Mouse (Mus musculus) neural tube, embryonic 11.5 days (tissue): ENCODE measurements at regions not wholly inside any gene's neighbourhood (a gene's known extent, or its start where the extent isn't known, plus 50 kb on each side); places are given as distances from the start of the nearest gene placed in this dataset.
"Not testable (repeated sequence)": the region's sequence is repeated elsewhere in the genome, so short reads cannot be mapped to it uniquely, and the experiment has no call there.

Source experiments
- ATAC-seq: fragments of 200-750 bp; cut with Nextera tagmentation; 2 replicates; pipeline ENCODE4 v1.8.0; 2017; ENCODE audit warnings: moderate number of reproducible peaks, mild to moderate bottlenecking, moderate TSS enrichment, moderate library complexity; ENCODE audit not compliant: insufficient read depth, low FRiP score, low TSS enrichment
- DNase-seq: peaks from one replicate; pipeline ENCODE4 v3.0.0-alpha.2; 2015; ENCODE audit warnings: low spot score
- H3K27ac ChIP-seq: fragments of 300-500 bp; sonication (generic); 2 replicates; pipeline ENCODE4 v1.5.1; 2014; ENCODE audit warnings: low read depth, mild to moderate bottlenecking, low read length
- H3K27me3 ChIP-seq: fragments of 300-500 bp; sonication (generic); 2 replicates; pipeline ENCODE4 v1.6.1; 2014; ENCODE audit warnings: mild to moderate bottlenecking, low read length, mixed read lengths; ENCODE audit not compliant: control insufficient read depth, insufficient read depth
- H3K36me3 ChIP-seq: fragments of 300-500 bp; sonication (generic); 2 replicates; pipeline ENCODE4 v1.6.1; 2014; ENCODE audit warnings: mild to moderate bottlenecking, low read length, moderate library complexity, mixed read lengths; ENCODE audit not compliant: control insufficient read depth, insufficient read depth
- H3K4me1 ChIP-seq: fragments of 300-500 bp; sonication (generic); 2 replicates; pipeline ENCODE4 v1.6.1; 2014; ENCODE audit warnings: low read length, mixed read lengths; ENCODE audit not compliant: control insufficient read depth, insufficient read depth
- H3K4me2 ChIP-seq: fragments of 300-500 bp; sonication (generic); 2 replicates; pipeline ENCODE4 v1.6.1; 2014; ENCODE audit warnings: low read depth, mild to moderate bottlenecking, moderate library complexity
- H3K4me3 ChIP-seq: fragments of 300-500 bp; sonication (generic); 2 replicates; pipeline ENCODE4 v1.5.1; 2014; ENCODE audit warnings: low read depth, low read length
- H3K9ac ChIP-seq: fragments of 300-500 bp; sonication (generic); 2 replicates; pipeline ENCODE4 v1.6.1; 2014; ENCODE audit warnings: mild to moderate bottlenecking, low read length
- H3K9me3 ChIP-seq: fragments of 300-500 bp; sonication (generic); 2 replicates; pipeline ENCODE4 v1.6.1; 2016; ENCODE audit warnings: low read length; ENCODE audit not compliant: control insufficient read depth
- WGBS: fragments of 180-500 bp; shearing (Covaris S2); extraction: QIAGEN DNeasy Blood & Tissue Kit; methylation state at CpG from one replicate; pipeline ENCODE4 v1.1.7; 2014; 5-methylcytosine and 5-hydroxymethylcytosine counted together

DNA sequence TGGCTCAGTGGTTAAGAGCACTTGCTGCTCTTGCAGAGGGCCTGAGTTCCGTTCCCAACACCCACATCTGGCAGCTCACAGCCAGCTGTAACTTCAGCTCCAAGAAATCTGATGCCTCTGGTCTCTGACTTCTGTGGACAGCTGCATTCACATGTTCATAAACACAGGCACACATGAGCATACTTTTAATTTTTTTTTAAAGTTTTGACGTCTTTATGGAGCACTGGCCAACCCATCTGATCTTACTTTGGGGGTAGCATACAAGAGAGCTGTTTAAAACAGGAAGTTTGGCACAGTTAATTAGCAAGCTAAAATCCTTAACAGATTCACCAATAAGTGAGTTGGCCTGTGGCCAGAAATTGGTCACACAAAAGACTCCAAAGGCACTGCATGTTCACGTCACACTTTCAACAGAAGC lies 81.2 kb upstream of the Atl2 start:
- Histone ChIP-seq H3K4me3 (no peak overlapping the region), H3K9ac (no peak overlapping the region), H3K9me3 (no peaks in the 10 kb centered on the region), H3K27ac (no peak overlapping the region), H3K36me3 (no peaks in the 10 kb centered on the region), H3K4me1 (peaks cover 3% of the 10 kb centered on the region; the same call in 1 of the 2 replicates), H3K4me2 (no peak overlapping the region), H3K27me3 (no peaks in the 10 kb centered on the region)
- DNase-seq: no peak
- ATAC-seq: no peak
- 69% methylated on average over 3 of the region's 3 CpGs for WGBS

DNA sequence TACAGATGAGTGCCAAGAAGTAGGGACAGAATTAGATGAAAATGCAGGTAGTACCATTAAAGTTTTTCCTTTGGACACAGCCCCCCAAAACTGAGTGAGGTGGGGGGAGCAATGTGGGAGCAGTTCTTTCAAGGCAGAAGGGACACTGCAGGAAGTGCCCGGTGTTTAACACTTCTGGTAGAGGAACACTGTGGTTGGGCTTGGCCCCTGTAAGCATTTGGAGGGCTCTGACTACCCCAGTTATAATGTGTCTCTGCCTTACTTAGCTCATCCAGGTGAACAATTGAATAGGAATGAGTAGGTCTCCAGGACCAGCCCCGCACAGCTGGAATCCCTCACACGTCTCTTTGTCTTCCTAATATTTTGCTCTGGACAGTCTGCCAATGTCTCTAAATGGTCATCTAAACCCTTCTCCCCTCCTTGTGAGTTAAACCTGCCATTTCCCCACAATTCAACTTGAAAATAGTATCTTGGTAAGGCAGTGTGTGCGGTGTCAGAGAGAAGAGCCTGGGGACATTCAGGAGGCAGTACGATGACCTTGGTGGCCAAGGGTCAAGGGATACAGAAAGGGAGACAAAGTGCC lies 80.7 kb upstream of the Atl2 start:
- DNase-seq (no peak), ATAC-seq (peak; percentile 38; the same call in 1 of the 2 replicates)
- no peaks in the 10 kb centered on the region for H3K27me3 ChIP-seq
- peak overlapping the region; percentile 21; the same call in 1 of the 2 replicates for H3K4me2 ChIP-seq
- H3K9ac ChIP-seq: no peak overlapping the region; the same call in 1 of the 2 replicates
- no peak overlapping the region for H3K4me3 ChIP-seq
- H3K27ac ChIP-seq: no peak overlapping the region
- H3K9me3 ChIP-seq: no peaks in the 10 kb centered on the region
- H3K36me3 ChIP-seq: no peaks in the 10 kb centered on the region
- 82% methylated on average over 5 of the region's 5 CpGs for WGBS
- H3K4me1 ChIP-seq: no peaks in the 10 kb centered on the region

- Histone ChIP-seq H3K36me3 (no peaks in the 10 kb centered on the region), H3K4me1 (no peaks in the 10 kb centered on the region), H3K27ac (no peak overlapping the region), H3K9ac (no peak overlapping the region; the same call in 1 of the 2 replicates), H3K27me3 (no peaks in the 10 kb centered on the region), H3K4me2 (peak overlapping the region; percentile 21), H3K4me3 (no peak overlapping the region), H3K9me3 (no peaks in the 10 kb centered on the region)
- ATAC-seq: peak; percentile 69
- DNase-seq: peak; percentile 46
- 26% methylated on average over 11 of the region's 11 CpGs for WGBS
Measured at GRCm38 (mm10) chr17:79975997-79976443, 80.1 kb upstream of the Atl2 start.

DNA sequence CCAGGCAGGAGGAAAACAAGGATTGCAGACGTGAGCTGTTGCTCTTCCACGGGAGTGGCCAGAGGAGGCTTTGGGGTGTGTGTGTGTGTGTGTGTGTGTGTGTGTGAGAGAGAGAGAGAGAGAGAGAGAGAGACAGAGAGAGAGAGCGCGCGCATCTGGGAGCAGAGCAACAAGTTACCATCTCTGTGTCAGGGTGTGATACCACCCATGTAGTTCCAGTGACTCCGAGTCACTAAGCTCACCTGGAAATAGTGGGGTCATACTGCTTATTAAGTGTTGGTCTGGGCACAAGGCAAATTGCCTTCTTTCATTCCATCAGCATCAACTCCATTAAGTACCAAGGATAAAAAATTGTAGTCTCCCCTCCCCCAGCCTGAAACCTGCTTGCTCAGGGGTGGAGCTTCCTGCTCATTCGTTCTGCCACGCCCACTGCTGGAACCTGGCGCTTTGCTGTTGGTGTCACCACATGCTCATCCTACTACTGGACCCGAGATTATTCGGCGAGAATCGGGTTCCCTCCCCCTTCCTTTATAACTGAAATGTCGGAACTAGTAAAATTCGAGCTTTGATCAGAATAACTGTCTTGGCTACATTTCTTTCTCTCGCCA lies 79.3 kb upstream of the Atl2 start:
- H3K27me3 ChIP-seq, H3K4me3 ChIP-seq, H3K9ac ChIP-seq, H3K36me3 ChIP-seq, H3K4me1 ChIP-seq, H3K27ac ChIP-seq, H3K9me3 ChIP-seq, ATAC-seq, DNase-seq: not testable (repeated sequence)
- peak overlapping the region; percentile 4; the same call in 1 of the 2 replicates for H3K4me2 ChIP-seq
- WGBS: 17% methylated on average over 16 of the region's 16 CpGs

- H3K4me3 ChIP-seq: no peak overlapping the region
- H3K4me2 ChIP-seq: no peak overlapping the region
- no peak overlapping the region for H3K27ac ChIP-seq
- no peak overlapping the region for H3K9ac ChIP-seq
- DNase-seq (no peak), ATAC-seq (no peak)
- 70% methylated on average over 8 of the region's 8 CpGs for WGBS
- H3K36me3 ChIP-seq: no peaks in the 10 kb centered on the region
- H3K4me1 ChIP-seq: no peaks in the 10 kb centered on the region
- no peaks in the 10 kb centered on the region for H3K27me3 ChIP-seq
- no peaks in the 10 kb centered on the region for H3K9me3 ChIP-seq
Measured at GRCm38 (mm10) chr17:79971721-79972336, 75.9 kb upstream of the Atl2 start.

GRCm38 (mm10) chr17:79969500-79969972 lies 73.6 kb upstream of the Atl2 start:
- Histone ChIP-seq H3K27ac (no peak overlapping the region), H3K4me3 (no peak overlapping the region), H3K4me1 (no peaks in the 10 kb centered on the region), H3K36me3 (no peaks in the 10 kb centered on the region), H3K9ac (no peak overlapping the region), H3K27me3 (no peaks in the 10 kb centered on the region), H3K4me2 (no peak overlapping the region), H3K9me3 (no peaks in the 10 kb centered on the region)
- 39% methylated on average over 7 of the region's 7 CpGs for WGBS
- DNase-seq: no peak
- ATAC-seq: no peak

DNA sequence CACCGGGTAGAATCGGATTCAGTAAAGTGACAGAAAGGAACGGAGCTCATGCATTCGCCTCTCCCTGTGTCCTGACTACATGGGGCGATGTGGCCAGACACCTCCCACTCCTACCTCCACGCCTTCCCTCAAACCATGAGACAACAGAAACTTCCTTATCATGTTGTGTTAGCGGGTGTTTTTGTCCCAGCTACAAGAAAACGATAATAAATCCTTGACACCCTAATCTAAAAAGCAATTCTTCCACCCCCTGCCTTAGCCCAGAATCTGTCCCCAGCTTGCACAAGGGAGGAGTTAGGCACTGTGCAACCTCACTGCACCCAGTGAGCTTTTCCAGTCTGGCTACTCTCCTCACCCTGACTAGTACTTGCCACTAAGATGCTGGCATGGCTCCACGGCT lies 72.9 kb upstream of the Atl2 start:
- Histone ChIP-seq H3K4me2 (no peak overlapping the region), H3K27me3 (no peaks in the 10 kb centered on the region), H3K4me1 (no peaks in the 10 kb centered on the region), H3K9ac (no peak overlapping the region), H3K4me3 (no peak overlapping the region), H3K27ac (no peak overlapping the region), H3K36me3 (no peaks in the 10 kb centered on the region), H3K9me3 (no peaks in the 10 kb centered on the region)
- no peak for DNase-seq
- no peak for ATAC-seq
- WGBS: 83% methylated on average over 9 of the region's 9 CpGs

DNA sequence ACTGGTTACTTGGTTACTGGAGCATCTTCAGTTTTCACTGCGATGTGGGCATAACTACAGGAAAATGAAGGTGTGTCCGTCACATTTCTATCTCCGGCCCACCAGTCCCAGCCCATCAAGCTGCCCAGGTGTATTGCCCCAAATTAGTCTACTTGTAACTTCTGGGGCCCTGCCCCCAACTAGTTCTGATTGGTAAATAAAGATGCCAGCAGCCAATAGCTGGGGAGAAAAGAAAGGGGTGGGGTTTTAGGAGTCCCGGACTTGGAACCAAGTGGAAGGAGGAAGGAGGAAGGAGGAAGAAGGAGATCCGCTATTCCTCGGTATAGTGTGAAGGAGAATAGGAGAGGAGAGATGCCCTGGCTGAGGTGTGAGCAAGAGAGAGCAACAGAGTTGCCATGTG lies 71.1 kb upstream of the Atl2 start:
- WGBS: 45% methylated on average over 6 of the region's 6 CpGs
- ATAC-seq (no peak), DNase-seq (no peak)
- no peaks in the 10 kb centered on the region for H3K9me3 ChIP-seq
- no peaks in the 10 kb centered on the region for H3K36me3 ChIP-seq
- H3K4me3 ChIP-seq: no peak overlapping the region
- H3K9ac ChIP-seq: no peak overlapping the region
- H3K27ac ChIP-seq: no peak overlapping the region
- no peak overlapping the region for H3K4me2 ChIP-seq
- no peaks in the 10 kb centered on the region for H3K4me1 ChIP-seq
- H3K27me3 ChIP-seq: no peaks in the 10 kb centered on the region

DNA sequence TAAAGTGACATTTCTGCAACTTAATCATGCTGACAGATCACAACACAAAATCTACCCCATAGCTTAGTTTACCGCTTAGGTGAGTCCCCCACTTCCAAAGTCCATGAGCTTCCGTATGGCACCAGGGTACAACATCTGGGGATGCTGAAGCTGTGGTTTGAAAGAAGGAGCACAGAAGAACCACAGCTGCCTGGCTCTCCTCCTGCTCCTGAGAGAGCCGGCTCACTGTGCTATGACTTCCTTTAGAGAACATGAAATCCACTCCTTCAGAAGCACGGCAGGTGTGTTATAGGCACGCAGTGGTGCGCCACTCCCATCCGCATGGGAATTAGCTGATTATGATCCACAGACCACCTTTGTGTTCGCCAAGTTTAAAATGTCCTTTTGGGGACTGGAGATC lies 69.7 kb upstream of the Atl2 start:
- H3K9me3 ChIP-seq: no peaks in the 10 kb centered on the region
- 92% methylated on average over 8 of the region's 8 CpGs for WGBS
- H3K4me2 ChIP-seq: no peak overlapping the region

More for the DNA sequence above, 69.7 kb upstream of the Atl2 start:
- Histone ChIP-seq H3K27me3 (no peaks in the 10 kb centered on the region), H3K27ac (no peak overlapping the region), H3K4me1 (no peaks in the 10 kb centered on the region), H3K4me3 (no peak overlapping the region), H3K9ac (no peak overlapping the region), H3K36me3 (no peaks in the 10 kb centered on the region)
- DNase-seq: no peak
- no peak for ATAC-seq
